Mouse (Mus musculus) small intestine, adult 2 months (tissue): ENCODE data around the gene Fbxo8. TPM values are rescaled to one million over a fixed set of nuclear protein-coding genes. Genes with fewer than 3 reads are reported as not detected.

Source experiments
- H3K27ac ChIP-seq: fragments of 200-500 bp; 2 replicates; pipeline ENCODE4 v1.5.1; 2012; ENCODE audit warnings: low read depth, low read length, control low read depth, inconsistent platforms; ENCODE audit not compliant: insufficient read depth
- H3K27me3 ChIP-seq: fragments of 200-500 bp; 2 replicates; pipeline ENCODE4 v1.6.1; 2012; ENCODE audit warnings: mild to moderate bottlenecking, moderate library complexity, low read length, inconsistent platforms; ENCODE audit not compliant: control insufficient read depth, insufficient read depth
- H3K36me3 ChIP-seq: fragments of 200-500 bp; 2 replicates; pipeline ENCODE4 v1.6.1; 2012; ENCODE audit warnings: mild to moderate bottlenecking, low read length, control low read depth, inconsistent platforms; ENCODE audit not compliant: control insufficient read depth, insufficient read depth
- H3K4me1 ChIP-seq: fragments of 200-500 bp; 2 replicates; pipeline ENCODE4 v1.6.1; 2012; ENCODE audit warnings: low read length, inconsistent platforms, mixed read lengths; ENCODE audit not compliant: control insufficient read depth, insufficient read depth, insufficient read length
- H3K4me3 ChIP-seq: fragments of 200-500 bp; 2 replicates; pipeline ENCODE4 v1.5.1; 2012; ENCODE audit warnings: low read depth, mild to moderate bottlenecking, control low read depth, inconsistent platforms, low read length, moderate library complexity
- CTCF ChIP-seq: fragments of 200-500 bp; IDR thresholded peaks from 2 replicates; pipeline ENCODE4 v1.5.1; 2012; ENCODE audit warnings: low read depth, mild to moderate bottlenecking, control low read depth, inconsistent platforms, low read length, moderate library complexity, mixed read lengths; ENCODE audit not compliant: insufficient replicate concordance, insufficient read length; ENCODE audit errors: extremely low read depth
- POLR2A ChIP-seq: fragments of 200-500 bp; IDR thresholded peaks from 2 replicates; pipeline ENCODE4 v1.6.1; 2012; ENCODE audit warnings: low read depth, mild to moderate bottlenecking, control low read depth, inconsistent platforms, low read length, moderate library complexity
- WGBS: fragments of 180-500 bp; shearing (Covaris S2); methylation state at CpG from one replicate; pipeline ENCODE4 v1.1.7; 2018; 5-methylcytosine and 5-hydroxymethylcytosine counted together
- polyA plus RNA-seq: library from polyadenylated mRNA; depleted of rRNA; stranded (reverse); fragments of >200 nt; gene quantifications from 2 replicates; pipeline ENCODE4 v1.2.3, GENCODE M21; 2012

Gene Fbxo8
- polyA plus RNA-seq, 1 experiment = 30.6 TPM

DNA sequence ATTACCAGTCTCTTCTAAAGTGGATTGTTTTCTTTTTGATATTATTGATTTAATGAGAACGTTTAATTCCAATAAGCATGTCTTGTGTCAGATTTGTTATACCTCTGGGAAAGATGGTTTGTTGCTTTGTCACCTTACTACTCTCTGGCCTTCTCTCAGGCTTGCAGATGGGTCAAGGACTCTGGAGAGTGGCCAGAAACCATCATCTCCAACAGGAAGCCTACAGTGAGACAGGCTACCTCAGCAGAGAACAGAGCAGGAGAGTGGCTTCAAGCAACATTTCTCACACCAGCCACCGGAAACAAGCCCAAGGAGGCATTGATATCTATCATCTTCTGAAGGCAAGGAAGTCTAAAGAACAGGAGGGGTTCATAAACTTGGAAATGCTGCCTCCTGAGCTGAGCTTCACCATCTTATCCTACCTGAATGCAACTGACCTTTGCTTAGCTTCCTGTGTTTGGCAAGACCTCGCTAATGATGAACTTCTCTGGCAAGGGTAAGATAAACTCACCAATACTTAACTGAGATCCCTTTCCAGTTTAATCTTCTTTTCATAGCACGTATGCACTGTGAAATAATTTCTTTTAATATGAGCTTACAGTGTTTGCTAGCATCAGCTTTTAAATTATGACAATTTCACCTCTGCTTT lies 13.6 kb downstream of the Fbxo8 start:
- no peak overlapping the region for H3K4me3 ChIP-seq
- H3K4me1 ChIP-seq = 0 out of 2 replicates have a peak, but pooled peaks cover 2% of the 10 kb centered on the region
- WGBS = 54% methylated on average over 4 of the region's 4 CpGs
- TF ChIP-seq CTCF (no peak), POLR2A (no peak)
- H3K27me3 ChIP-seq = no peaks in the 10 kb centered on the region
- H3K27ac ChIP-seq = no peak overlapping the region
- peaks cover 10% of the 10 kb centered on the region for H3K36me3 ChIP-seq

DNA sequence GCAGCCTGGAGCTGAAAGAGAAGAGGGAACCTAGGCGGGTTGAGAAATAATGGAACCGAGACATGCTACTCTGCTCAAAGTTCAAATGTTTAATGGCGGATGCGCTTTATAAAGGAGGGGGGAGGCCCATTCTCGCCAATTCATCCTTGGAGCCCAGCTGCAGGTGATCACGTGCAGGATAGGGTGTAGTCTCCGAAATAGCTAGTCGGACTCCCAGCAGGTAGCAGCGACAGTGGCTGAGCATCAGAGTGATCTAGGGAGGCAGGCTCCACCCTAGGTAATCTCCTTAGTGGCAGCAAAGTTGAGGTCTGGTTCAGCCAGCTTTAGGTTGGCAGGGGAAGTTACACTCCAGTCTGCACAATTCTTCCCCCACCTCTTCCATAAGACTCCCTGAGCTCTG lies 16.0 kb downstream of the Fbxo8 start:
- Histone ChIP-seq H3K27me3 (no peaks in the 10 kb centered on the region), H3K36me3 (peaks cover 13% of the 10 kb centered on the region), H3K4me3 (no peak overlapping the region), H3K4me1 (0 out of 2 replicates have a peak, but pooled peaks cover 2% of the 10 kb centered on the region), H3K27ac (no peak overlapping the region)
- no peak for TF ChIP-seq CTCF
- no peak for TF ChIP-seq POLR2A
- 92% methylated on average over 9 of the region's 9 CpGs for WGBS

DNA sequence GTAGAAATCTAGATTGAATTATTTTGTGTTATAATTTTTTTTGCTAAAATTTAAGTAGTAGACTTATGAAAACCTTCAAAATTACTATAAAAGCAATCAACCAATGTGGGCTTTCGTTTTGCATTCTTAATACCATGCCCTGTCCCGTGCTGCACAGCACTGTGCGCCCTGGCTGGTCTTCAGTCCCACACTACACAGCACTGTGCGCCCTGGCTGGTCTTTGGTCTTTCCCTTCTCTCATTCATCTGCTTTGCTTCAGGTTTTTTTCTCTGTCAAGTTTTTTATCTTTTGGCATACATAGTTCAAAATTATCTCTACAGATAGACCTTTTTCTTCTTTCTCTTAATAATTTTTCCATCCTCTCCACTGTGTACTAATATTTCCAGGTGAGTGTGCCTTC lies 30.0 kb downstream of the Fbxo8 start:
- TF ChIP-seq POLR2A = no peak
- TF ChIP-seq CTCF = no peak
- Histone ChIP-seq H3K4me3 (no peak overlapping the region), H3K27ac (no peak overlapping the region), H3K36me3 (peaks cover 3% of the 10 kb centered on the region; the same call in 1 of the 2 replicates), H3K27me3 (no peaks in the 10 kb centered on the region), H3K4me1 (no peaks in the 10 kb centered on the region)
- 95% methylated on average over 4 of the region's 4 CpGs for WGBS

DNA sequence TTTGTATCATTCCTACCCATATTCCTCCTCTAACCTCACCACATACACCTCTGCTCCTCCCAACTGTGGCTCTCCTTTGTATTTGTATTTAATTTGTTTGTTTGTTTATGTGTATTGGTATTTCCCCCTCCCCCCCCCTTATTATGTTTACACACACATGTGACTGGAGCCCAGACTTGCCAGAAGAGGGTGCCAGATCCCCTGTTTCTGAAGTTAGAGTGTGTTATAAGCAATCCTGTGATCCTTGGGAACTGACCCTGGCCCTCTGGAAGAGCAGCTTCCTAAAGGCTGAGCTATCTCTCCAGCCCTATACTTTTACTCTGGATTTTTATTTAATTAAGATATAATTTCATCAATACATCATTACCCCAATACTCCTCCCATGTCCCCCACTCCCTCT lies 32.0 kb downstream of the Fbxo8 start:
- no peak overlapping the region for H3K4me3 ChIP-seq
- TF ChIP-seq CTCF (no peak), POLR2A (no peak)
- H3K27me3 ChIP-seq = no peaks in the 10 kb centered on the region
- no peaks in the 10 kb centered on the region for H3K4me1 ChIP-seq
- H3K36me3 ChIP-seq = peaks cover 3% of the 10 kb centered on the region; the same call in 1 of the 2 replicates
- no peak overlapping the region for H3K27ac ChIP-seq

DNA sequence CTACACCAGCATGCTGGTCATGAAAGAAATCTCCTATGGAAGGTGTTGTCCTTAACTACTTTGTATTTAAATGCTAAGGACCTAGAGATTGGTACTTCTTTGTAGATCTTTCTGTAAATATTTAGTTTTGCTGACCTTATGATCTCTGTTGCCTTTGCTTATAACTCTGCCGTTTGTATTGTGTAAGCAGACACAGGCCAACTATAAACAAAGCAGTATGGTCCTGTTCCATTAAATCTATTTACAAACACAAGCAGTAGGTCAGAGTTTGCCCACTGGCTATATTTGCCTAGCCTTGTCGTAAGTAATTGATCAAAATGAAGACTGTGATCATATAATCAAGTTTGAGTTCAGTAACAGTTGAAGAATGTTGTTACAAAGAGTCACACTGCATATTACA lies 38.1 kb downstream of the Fbxo8 start:
- TF ChIP-seq CTCF (no peak), POLR2A (no peak)
- no peak overlapping the region for H3K4me3 ChIP-seq
- H3K4me1 ChIP-seq = no peaks in the 10 kb centered on the region
- no peak overlapping the region for H3K27ac ChIP-seq
- 50% methylated on average over 2 of the region's 2 CpGs for WGBS
- H3K27me3 ChIP-seq = no peaks in the 10 kb centered on the region
- peaks cover 13% of the 10 kb centered on the region for H3K36me3 ChIP-seq

DNA sequence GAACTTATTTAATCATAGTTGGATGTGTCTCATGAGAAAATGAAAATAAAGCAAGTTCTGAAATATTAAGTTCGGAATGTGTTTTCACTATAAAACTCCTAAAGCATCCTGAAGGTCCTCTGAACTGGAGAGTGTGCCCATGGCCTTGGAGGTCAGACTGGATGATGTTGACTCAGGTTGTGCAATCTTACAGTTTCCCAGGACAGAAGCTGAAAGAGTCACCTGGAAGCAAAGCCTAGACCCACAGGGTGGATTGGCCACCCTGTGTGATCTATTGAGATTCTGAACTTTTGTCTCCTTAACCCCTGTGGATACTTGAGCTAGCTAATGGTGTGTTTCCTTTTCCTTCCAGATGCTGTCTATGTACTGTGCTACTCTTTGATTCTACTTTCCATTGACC lies 40.2 kb downstream of the Fbxo8 start:
- H3K27ac ChIP-seq = no peak overlapping the region
- H3K27me3 ChIP-seq = no peaks in the 10 kb centered on the region
- no peaks in the 10 kb centered on the region for H3K4me1 ChIP-seq
- WGBS = 95% methylated on average over 1 of the region's 1 CpGs
- H3K36me3 ChIP-seq = peaks cover 12% of the 10 kb centered on the region
- H3K4me3 ChIP-seq = no peak overlapping the region
- TF ChIP-seq CTCF = no peak
- TF ChIP-seq POLR2A = no peak

DNA sequence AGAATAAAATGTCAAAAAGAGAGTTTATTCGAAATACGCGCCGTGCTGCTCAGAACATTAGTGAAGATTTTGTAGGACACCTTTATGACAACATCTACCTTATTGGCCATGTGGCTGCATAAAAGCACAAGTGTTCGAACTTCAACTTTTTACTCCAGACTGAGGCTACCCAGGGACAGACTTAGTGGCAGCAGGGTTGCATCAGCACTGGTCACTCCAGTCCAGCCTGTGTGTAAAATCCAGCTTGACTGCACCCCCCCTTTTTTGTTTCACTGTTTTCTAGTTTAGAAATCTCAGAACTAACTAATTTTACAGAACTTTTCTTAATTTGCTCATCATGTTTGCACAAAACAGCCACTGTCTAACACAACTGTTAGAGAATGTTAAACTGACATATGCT lies 40.6 kb downstream of the Fbxo8 start:
- H3K27ac ChIP-seq = no peak overlapping the region
- TF ChIP-seq CTCF = no peak
- TF ChIP-seq POLR2A = no peak
- 97% methylated on average over 5 of the region's 5 CpGs for WGBS

More for the DNA sequence above, 40.6 kb downstream of the Fbxo8 start:
- Histone ChIP-seq H3K4me3 (no peak overlapping the region), H3K4me1 (no peaks in the 10 kb centered on the region), H3K36me3 (peaks cover 12% of the 10 kb centered on the region), H3K27me3 (no peaks in the 10 kb centered on the region)
